Mouse (Mus musculus): Measurements from ENCODE around the gene Atp6v0a2.

- TF ChIP-seq CTCF (IDR thresholded peaks at IDR 0.05; ENCODE audit: borderline replicate concordance, control insufficient read depth, extremely low read depth, insufficient read depth, low read length, poor library complexity), result no peak
- no peak for TF ChIP-seq POLR2A (IDR thresholded peaks at IDR 0.05; ENCODE audit: control insufficient read depth, extremely low read depth, insufficient read depth, low read length, poor library complexity)
These were observed 86.8 kb downstream of the Atp6v0a2 start for GRCm38 (mm10) chr5:124715135-124715534.

Measured in thymus, adult 2 months (tissue).